Mouse (Mus musculus) naive thymus-derived CD4-positive, alpha-beta T cell, adult 2 months (primary cell): ENCODE measurements around the gene Chodl.

Source experiments
- DNase-seq: peaks from one replicate; pipeline ENCODE4 v3.0.0-alpha.2; 2011; ENCODE audit warnings: low read depth

Chodl gene

GRCm38 (mm10) chr16:78930382-78931286, at the start of gene Chodl:
Gene Chodl, plus strand, starts transcription at chr16:78930948.
- no peak for DNase-seq

DNA sequence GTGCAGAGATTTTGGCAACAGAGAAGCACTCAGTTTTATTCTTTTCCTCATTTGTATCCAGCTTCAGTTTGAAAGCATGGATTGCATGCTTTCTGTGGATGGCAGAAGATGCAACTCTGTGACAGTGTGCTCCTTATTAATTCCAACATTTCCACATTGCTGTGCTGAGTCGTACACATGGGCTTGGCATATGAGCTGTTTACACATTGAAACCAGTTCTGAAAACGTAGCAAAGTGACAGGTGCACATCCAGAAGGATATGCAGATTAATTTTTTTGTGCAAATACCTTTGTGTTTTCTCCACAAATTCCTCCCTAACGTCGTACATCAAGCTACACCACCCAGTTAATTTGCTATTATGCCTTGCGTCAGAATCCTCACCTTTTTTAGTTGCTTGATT, 8.1 kb upstream of the Chodl start:
- no peak for DNase-seq

DNA sequence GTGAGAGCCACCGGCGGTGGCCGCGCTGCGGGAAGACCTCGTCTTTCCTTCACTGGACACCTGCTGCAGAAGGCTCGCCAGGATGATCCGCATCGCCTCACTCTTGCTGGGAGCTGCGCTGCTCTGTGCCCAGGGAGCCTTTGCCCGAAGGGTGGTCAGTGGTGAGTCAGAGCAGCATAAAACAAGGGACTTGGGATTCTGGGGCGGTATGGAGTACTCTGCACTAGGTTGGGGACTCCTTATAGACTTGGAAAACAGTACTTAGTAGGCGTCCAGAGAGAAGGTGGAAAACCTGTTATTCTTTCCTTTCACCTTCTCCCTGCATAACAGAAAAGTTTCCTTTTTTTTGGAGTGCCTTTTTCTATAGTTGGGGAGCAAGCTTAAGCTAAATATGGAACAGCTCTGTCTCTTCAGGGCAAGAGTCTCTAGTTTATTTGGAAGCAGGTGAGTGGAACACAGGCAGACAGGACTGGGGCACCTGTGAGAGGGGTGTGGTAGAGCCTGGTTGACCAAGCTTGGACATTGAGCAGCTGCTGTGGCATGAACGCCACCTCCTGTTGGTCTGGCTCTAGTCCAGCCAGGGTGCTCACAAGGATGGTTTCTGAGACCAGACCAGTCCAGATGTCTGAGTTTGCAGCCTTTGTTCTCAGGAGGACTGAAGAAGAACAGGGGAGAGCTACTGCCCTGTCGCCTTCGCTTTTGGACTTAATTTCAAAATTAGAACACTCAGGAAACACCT, 708 bp downstream of the Chodl start:
- no peak for DNase-seq

- DNase-seq: no peak
Observed at GRCm38 (mm10) chr16:78934298-78934697, 3.5 kb downstream of the Chodl start.

- DNase-seq: no peak
Observed at GRCm38 (mm10) chr16:78937755-78938154, 7.0 kb downstream of the Chodl start.

DNA sequence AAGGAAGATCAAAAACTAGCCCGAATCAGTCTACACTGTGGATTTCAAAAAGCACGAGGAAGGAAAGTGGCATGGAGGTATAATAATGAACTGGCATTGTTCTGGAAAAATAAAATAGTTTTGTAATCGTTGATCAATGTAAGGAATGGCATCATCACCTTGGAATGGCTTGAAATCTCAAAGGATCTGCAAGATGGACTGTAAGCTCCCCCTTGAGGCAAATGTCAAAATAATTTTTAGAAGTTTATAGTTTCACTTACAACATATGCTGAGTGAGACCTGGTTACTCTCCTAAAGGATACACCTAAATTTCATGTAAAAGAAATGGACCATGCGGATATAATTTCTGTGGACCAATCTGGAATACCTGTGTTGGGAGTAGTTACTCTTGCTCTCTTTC, 19.6 kb downstream of the Chodl start:
- DNase-seq: no peak

DNA sequence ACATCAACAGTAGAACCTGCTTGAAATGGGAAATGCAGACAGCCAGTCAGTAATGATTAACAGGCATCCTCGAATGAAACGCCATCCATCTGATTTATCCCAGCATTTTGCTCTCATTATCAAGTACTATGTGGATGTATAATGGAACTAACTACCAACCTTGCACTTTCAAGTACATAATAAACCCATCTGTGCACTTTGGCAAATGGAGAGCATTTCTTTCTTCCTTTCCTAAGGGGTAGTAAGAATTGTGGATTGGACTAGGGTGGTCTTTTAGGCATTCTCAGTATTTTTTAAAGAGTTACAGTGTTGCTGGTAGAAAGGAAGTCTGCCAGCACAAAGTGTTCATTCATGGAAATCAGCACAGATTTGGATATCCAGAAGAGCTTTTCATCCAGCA, 26.7 kb downstream of the Chodl start:
- DNase-seq: no peak

GRCm38 (mm10) chr16:78969091-78969731, 38.5 kb downstream of the Chodl start:
- DNase-seq: peak; percentile 3

DNA sequence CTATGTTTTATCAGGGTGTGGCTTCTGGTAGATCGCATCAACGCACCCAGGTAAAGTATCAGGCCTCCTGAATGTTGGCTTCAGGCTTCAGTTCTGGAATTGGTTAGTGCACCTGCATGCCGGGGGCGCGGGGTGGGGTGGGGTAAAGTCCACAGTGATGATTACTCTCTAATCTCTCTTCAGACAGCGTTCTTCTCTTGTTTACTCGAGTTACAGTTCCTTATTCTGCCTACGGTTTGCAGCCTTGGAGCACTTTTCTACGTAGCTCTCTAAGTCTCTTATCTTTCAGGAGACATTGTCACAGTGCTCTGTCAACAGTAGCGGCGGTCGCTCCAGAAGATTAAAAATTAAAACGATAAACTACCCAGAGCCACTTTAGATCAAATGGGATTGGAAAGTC, 43.4 kb downstream of the Chodl start:
- DNase-seq: no peak

DNA sequence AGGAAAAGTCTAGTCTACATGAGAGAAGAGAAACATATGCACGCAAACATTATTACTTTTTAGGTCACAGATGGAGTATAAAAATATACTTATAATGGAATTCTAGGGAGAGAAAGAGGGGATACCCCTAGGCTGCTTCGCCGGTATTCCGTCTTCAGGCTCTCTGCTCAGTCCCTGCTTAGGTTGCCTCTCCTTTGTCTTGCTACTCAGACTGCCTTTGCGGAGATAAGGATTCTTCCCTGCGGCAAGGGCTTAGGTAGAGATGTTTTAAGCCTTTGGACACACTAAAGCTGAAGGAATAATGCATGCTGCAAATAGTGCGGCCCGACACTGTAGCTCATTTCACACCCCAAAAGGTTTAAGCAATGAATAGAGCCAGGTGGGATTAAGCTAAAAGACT, 45.6 kb downstream of the Chodl start:
- DNase-seq: no peak
